Mouse (Mus musculus) embryonic fibroblast, embryonic 13.5 days (primary cell): Measurements from ENCODE around the gene Kcnma1.

Experiments
- CTCF ChIP-seq: IDR thresholded peaks from 2 replicates; pipeline ENCODE4 v1.5.1; 2011; ENCODE audit warnings: mild to moderate bottlenecking, control low read depth, low read length, moderate library complexity, borderline replicate concordance; ENCODE audit not compliant: insufficient read depth
- POLR2A ChIP-seq: IDR thresholded peaks from 2 replicates; pipeline ENCODE4 v1.6.1; 2011; ENCODE audit warnings: low read depth, mild to moderate bottlenecking, control low read depth, low read length, moderate library complexity

DNA sequence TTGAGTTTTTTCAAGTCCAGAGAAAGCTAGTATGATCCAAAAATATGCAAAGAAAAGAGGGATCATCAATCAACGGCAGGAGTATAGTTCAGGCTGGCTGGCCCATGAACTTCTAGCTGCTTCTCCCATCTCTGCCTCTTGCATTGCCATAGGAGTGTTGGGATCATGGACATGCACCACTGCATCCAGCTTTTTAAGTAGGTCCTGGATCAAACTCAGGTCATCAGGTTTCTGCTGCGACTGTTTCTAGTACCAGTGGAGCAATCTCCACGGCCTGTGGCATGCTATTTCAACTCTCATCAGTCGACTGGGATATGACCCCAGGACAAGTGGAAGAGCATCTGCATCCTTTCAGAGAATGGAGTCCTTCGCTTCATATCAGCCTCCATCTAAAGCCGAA lies 655.5 kb downstream of the Kcnma1 start:
- no peak for TF ChIP-seq CTCF
- TF ChIP-seq POLR2A, result no peak
